Mouse (Mus musculus): Measurements from ENCODE around the gene 1700016C15Rik.

DNA sequence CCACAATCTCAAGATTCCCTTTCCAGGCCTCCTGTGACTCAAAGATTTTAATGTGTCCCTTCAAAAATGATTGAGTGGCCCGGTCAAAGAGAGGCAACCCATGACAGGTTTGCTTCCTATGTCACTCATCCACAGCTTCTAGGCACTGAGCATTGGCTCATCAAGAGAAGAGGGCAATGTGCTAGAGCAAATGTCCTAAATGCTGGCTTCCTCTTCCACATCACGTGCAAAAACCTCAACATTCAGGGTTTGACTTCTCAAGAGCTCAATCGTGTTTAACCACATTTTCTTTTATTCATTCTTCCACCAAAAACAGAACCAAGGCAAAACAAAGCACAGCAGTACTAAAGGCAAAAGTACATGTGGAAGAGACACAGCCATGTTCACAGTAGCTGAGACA is 2.4 kb downstream of the 1700016C15Rik start:
- TF ChIP-seq CTCF (IDR thresholded peaks at IDR 0.05; ENCODE audit: insufficient read depth, low read length) (no peak), POLR2A (IDR thresholded peaks at IDR 0.05; ENCODE audit: borderline replicate concordance, extremely low read depth, low read depth, low read length) (no peak)
